Mouse (Mus musculus) adrenal gland, postnatal 4 days (tissue): Measurements from ENCODE around the gene Agbl1. TPM values are rescaled to one million over a fixed set of nuclear protein-coding genes. Genes with fewer than 3 reads are reported as not detected.
"Not testable (repeated sequence)": the region's sequence is repeated elsewhere in the genome, so short reads cannot be mapped to it uniquely, and the experiment has no call there.

Experiments used
- DNase-seq, 2 experiments: peaks; one replicate each; pipeline ENCODE4 v3.0.0; 2021 to 2022; ENCODE audit warnings: low spot score in 2 of 2, mixed read lengths in 2 of 2
- total RNA-seq, 2 experiments: library from RNA; stranded (reverse); gene quantifications; 2 replicates each; pipeline ENCODE4 v1.2.3; 2021

The Agbl1 gene
- total RNA-seq, 2 experiments from 2014 or later = 0.68 TPM; not detected in 1

DNA sequence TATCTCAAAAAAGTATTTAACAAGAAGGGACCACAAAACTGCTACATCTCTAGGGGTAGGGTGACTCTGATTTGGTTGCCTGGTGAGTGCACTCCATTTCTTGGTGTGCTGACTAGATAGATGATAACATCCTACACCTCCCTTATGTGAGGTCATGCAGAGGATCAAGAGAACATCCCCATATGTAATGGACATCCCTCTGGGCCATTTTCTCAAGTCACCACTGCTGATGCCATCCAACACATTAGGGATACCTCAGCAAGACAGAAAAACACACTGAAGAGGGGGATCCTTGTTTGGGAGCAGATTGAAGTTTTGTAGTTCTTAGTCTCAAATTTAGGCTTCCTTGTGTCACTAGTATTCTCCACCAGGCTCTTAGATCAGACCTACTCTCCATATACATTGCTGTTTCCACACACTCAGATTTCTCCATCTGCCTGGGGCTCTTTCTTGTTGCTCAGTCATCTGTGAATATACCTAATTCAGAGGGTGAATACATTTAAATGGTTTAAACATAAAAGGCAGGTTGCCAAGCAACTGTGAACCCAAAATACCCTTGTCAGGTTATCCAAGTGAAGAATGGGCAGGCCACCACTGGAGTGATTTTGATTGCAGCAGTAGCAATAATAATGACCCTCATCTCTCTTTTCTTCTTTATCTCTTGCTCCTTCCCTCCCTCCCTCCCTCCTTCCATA is 331.0 kb downstream of the Agbl1 start:
- DNase-seq = no peak

DNA sequence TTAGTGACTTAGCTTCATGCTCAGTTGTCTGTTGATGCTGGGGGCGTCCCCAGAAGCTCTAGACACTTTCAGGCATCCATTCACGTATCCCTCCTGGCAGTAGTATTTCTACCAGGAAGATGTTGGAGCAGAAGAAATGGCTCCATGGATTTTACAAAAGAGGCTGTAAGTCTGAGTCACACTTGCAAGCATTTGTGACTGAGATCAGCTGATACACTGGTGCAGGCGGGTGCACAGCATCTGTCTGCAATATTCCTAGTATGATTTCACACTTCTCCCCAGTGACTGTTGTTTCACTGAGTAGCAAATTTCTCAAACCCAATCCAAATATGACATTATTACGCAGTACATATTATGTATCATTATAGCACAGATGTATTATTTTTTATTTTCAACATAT is 332.8 kb downstream of the Agbl1 start:
- DNase-seq = no peak

GRCm38 (mm10) chr7:76594566-76595079 is 364.9 kb downstream of the Agbl1 start:
- no peak for DNase-seq

- no peak for DNase-seq
Observed at GRCm38 (mm10) chr7:76597812-76598211, 368.1 kb downstream of the Agbl1 start.

DNA sequence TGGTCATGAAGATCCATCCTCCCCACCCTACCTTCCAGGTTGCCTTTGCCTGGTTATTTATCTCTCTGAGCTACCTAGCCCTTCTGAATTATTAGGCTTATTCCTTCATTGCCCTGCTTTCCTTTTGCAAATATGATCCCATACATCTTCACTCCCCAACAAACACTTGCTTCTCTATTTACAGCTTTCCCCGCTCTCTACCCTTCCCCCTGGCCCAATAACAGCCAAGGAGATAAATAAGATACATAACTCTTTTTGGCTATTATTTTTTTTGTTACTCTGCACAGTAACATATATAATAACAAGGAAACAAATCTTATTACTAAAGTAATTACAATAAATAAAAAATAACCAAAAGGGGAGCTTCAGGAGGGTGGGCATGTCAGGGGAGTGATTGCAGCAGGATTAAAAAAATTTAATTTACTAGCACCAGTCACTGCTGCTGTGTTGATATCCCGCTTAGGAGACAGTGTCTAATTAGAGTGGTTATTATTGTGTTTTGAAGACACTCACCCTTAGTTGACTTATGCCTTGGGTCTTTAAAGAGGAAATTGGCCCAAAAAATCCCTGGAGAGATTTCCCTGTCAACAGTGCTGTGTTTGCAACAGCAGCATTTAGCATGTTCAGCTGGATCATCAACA is 370.5 kb downstream of the Agbl1 start:
- DNase-seq = no peak

DNA sequence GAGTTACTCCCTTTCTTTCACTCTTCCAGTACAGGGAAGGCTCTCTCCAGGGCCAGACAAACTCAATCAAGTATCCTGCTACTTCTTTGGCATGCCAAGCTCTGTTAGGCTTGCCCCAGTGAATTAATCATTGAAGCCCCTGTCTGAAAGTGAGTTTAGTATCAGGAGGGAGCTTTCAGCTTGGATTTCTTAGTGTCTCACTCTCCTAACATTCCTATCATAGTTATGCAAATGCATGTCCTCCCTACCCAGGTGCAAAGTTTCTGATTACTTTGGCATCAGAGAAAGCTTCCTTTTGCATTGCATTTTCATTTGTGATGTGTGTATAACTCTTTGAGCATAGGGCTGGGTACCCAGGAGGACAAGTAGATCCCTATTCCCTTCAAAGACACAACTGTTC is 399.8 kb downstream of the Agbl1 start:
- DNase-seq = no peak

GRCm38 (mm10) chr7:76650984-76651383 is 421.3 kb downstream of the Agbl1 start:
- no peak for DNase-seq

GRCm38 (mm10) chr7:76661072-76661471 is 431.4 kb downstream of the Agbl1 start:
- DNase-seq = no peak

GRCm38 (mm10) chr7:76674856-76675255 is 445.2 kb downstream of the Agbl1 start:
- no peak for DNase-seq

GRCm38 (mm10) chr7:76701224-76701623 is 471.5 kb downstream of the Agbl1 start:
- DNase-seq = no peak

- DNase-seq = not testable (repeated sequence)
Observed at GRCm38 (mm10) chr7:76732220-76732619, 502.5 kb downstream of the Agbl1 start.

GRCm38 (mm10) chr7:76777237-76777855 is 547.7 kb downstream of the Agbl1 start:
- DNase-seq = no peak

DNA sequence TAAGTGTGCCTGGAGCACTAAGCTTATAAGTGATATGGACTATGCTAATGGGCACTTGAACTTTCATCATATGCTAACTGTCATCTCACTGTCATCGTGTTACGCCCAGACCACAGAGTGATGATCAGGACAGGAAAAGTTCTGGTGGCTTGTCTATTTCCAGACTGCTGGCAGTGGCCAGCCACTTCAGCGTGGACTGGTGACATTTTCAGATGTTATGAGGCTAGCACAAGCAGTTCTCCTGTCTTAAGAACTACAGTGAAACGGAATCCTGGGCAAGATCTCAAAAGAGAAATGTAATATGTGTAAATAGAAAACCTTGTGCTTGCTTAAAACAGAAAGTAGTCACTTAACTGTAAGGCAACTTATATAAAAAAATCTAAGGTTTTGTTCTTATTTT is 550.8 kb downstream of the Agbl1 start:
- DNase-seq = no peak

DNA sequence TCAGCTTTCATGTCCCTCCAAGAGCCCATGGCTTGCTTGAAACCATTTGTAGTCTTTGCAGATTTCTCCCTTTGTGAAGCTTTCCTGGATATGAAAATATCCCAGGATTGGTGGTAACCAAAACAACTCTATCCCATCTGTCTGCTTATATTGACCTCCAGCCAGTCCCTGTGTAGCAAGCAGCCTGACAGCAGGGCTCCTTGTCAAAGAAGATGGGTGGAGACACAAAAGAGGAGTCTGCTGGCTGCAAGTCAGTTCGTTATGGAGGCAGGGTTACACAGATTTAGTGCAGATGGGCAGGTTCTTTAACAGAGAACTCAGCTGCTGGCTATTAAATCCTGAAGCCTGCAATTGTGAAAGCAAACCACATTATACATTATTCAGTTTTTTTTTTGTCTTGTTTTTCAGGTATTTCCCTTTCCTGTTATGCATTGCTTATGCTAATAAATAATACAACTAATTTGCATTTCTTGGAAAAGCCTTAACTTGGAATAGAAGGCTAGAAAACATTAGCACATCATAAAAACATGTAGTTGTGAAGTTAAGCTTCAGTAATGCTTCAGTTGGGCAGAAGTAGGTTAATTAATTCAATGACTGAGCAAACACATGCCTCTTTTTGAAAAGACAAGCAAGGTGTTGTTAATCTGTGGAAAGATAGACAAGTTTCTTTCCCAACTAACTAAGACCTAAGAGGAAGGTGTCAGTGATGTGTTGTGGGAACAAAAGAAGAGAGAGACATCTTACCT is 559.0 kb downstream of the Agbl1 start:
- no peak for DNase-seq

DNA sequence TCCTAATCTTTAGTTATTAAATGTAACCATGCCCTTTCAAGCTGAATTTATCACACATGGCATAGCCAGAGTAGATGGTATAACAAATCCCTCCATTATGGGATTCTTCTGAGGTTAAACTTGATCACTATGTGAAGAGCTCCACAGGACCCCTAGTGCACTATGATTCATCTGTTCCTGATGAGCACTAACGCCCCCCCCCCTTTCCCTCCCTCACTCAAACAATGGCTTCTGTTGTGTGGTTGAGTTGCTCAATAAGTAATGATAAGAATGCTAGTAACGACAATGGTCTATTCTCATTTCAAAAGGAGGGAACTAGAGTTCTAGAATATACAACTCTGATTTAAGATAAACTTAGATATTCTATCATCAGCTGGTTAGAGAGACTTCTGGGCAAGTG is 560.4 kb downstream of the Agbl1 start:
- no peak for DNase-seq

- no peak for DNase-seq
Observed at GRCm38 (mm10) chr7:76791247-76791646, 561.6 kb downstream of the Agbl1 start.

DNA sequence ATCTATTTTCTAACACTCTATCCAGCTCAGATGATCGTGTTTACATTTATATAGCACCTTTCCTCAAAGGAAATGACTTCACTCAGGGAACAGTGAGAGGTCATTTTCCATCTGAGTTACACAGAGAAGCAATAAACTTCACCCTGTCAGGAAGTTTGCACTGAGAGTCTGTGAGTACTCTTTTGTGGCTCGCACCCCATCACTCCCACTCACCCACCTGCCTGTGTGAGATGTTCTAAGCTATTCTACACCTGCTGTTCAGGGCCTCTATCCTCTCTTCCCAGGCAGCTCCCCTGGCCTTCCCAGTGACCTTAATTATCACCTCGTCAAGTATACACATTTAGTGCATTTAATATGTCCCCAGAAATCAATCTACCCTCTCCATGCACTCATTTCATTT is 580.3 kb downstream of the Agbl1 start:
- no peak for DNase-seq

DNA sequence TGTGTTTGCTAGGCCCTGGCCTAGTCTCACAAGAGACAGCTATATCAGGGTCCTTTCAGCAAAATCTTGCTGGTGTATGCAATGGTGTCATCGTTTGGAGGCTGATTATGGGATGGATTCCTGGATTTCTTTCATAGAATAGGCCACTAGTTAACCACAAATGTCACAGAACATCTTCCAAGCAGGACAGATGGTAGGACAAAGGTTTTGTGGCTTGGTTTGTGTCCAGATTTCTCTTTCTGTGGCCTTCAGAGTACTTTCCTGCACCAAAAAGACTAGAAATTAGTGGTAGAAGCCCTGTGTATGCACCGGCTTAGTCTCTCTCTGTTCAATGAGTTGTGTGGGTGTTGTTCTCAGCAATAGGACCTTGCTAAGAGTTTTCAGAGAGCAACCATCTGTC is 590.9 kb downstream of the Agbl1 start:
- no peak for DNase-seq

DNA sequence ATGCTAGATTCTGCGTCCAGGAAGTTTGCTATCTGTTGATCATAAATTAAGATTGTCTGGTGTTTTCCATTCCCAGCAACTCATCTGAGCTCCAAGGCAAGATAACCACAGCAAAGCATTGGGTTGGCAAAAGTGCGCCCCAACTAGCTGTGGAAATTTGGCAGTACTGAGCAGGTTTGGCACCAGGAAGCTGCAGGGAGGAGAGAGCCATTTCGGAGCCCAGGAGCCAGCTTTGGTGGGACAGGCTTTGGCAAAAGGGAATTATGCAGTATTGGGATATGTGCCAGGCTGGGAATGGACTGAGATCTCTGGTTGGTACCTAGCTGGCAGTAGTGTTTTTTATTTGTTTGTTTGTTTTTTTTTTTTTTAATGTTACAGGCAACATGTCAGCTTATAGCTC is 612.5 kb downstream of the Agbl1 start:
- DNase-seq = no peak

DNA sequence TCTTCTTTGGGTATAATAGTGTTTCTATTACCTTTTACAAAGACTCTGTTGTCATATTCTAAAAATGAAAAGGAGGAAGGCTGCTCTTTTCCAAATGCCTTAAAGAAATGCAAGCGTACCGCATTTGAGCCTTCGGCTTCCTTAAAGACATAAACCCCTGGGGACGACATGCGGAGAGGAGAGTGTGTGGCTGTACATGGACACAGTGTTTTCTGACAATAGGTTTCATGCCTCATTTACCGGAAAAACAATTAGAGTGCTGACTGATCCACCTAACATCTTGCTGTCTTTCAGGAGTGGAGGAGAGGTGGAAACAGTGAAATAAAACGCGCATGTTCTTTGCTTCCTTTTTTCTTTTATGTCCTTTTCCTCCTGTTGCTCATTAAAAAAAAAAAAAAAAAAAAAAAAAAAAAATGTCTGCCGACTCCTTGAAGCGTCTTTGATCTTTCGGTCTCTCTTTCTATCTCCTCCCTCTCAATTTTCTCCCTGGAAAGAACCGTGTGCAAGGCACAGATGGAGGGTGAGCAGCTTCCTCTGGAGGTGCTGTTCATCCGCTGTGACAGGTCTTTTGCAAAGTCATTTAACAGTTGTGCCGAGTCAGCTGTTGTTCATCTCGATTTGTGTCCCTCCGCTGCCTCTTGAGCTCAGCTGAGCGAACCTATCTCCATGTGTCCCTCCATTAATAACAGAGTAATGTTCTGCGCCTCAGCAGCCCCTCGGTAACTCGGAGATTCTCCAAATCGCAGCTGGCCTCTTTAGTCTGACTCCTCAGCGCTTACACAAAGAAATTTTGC is 659.9 kb downstream of the Agbl1 start:
- no peak for DNase-seq

DNA sequence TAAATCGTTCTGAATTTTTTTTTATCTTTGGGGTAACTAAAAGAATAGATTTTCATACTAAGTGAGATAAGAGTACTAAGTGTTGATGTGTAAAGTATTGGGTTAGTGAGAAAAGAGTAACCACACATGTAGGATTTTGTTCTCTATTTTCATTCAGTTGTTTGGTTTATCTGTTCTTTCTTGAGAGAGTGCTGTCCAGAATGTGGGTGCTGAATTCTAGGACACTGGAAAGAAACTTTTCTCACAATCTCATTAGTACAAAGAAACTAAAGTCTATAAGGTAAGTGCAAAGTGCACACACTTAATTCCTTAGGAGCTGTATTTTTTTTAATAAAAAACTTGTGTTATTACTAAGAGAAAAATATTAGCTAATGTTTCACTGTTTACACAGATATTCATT is 674.4 kb downstream of the Agbl1 start:
- no peak for DNase-seq
